Mouse (Mus musculus): ENCODE measurements around the gene Flywch1. TPM values are rescaled to one million over a fixed set of nuclear protein-coding genes. Genes with fewer than 3 reads are reported as not detected.

The Flywch1 gene
- polyA plus RNA-seq (2012; rRNA removed) = 52.1 and 54.6 TPM in 2 replicates

DNA sequence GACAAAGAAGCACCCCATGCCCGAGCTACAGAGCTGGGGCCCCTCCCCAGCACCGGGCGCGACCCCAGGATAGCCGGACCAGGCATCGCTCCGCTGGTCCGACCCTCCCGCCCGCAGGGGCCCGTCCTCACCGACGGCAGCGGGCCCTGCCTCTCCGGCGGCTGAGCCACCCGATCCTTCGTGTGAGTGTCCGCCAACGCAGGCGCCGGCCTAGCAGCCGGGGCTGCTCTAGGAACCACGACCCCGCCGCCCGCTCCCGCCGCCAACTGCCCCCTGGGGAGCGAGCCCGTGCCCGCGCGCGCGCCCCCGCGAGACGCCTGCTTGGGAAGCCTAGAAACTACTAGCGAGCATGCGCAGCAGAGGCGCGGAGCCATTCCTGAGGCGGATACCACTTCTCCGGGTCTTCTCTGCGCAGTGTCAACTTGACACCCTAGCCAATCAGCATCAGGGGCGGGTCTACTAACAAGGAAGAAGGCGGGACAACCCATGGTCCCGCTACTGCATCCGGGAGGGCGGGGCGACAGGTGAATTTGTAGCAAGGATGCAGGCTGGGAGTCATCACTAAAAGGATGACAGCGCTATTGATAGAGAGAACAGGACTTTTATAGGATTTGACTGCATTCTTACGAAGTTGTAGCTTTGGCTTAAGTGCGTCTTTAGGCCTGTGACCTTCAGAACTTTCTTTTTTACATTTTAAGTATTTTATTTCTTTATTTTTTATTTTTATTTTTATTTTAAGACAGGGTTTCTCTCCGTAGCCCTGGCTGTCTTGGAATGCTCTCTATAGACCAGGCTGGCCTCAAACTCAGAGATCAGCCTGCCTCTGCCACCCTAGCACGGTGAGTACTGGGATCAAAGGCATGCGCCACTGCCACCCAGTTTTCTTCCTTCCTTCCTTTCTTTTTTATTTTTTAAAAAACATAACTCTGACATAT is at the start of gene Flywch1:
Flywch1 (minus strand) TSS at position 319 of the 935 bp plus-strand sequence.
- DNase-seq (ENCODE audit: low read depth) = peak; percentile 75

DNA sequence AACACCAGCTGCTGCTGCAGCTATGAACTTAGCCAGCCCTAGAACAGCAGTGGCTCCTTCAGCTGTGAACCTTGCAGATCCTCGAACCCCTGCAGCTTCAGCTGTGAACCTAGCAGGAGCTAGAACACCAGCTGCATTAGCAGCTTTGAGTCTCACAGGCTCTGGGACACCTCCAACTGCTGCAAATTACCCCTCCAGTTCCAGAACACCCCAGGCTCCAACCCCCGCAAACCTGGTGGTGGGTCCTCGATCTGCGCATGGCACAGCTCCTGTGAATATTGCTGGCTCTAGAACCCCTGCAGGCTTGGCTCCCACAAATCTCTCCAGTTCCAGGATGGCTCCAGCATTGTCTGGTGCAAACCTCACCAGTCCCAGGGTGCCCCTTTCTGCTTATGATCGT is 49.3 kb upstream of the Flywch1 start:
- no peak for DNase-seq (ENCODE audit: low read depth)

DNA sequence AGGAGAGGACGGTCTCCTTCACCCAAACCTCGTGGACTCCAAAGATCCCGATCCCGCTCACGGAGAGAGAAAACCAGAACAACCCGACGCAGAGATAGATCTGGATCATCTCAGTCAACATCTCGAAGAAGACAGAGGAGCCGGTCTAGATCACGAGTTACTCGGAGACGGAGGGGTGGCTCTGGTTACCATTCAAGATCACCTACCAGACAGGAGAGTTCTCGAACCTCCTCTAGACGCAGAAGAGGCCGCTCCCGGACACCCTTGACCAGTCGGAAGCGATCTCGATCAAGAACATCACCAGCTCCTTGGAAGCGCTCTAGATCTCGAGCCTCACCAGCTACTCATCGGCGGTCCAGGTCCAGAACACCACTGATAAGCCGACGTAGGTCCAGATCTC is 47.8 kb upstream of the Flywch1 start:
- DNase-seq (ENCODE audit: low read depth) = no peak

DNA sequence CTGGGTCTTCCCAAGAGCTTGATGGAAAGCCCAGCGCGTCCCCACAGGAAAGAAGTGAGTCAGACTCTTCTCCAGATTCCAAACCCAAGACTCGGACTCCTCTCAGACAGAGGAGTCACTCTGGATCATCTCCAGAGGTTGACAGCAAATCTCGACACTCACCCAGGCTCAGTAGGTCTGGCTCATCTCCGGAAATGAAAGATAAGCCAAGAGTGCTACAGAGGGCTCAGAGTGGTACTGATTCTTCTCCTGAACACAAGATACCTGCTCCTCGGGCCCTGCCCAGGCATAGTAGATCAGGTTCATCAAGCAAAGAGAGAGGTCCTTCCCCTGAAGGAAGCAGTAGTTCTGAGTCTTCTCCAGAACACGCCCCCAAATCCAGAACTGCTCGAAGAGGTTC is 47.2 kb upstream of the Flywch1 start:
- no peak for DNase-seq (ENCODE audit: low read depth)

DNA sequence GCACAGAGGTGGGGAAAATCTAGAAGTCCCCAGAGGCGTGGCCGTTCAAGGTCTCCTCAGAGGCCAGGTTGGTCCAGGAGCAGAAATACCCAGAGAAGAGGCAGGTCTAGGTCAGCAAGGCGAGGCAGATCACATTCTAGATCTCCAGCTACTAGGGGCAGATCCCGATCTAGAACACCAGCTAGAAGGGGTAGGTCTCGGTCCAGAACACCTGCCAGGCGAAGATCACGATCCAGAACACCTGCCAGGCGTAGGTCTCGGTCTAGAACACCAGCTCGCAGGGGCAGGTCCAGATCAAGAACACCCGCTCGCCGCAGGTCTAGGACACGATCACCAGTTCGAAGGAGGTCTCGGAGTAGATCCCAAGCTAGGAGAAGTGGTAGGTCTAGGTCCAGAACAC is 44.2 kb upstream of the Flywch1 start:
- DNase-seq (ENCODE audit: low read depth) = no peak

DNA sequence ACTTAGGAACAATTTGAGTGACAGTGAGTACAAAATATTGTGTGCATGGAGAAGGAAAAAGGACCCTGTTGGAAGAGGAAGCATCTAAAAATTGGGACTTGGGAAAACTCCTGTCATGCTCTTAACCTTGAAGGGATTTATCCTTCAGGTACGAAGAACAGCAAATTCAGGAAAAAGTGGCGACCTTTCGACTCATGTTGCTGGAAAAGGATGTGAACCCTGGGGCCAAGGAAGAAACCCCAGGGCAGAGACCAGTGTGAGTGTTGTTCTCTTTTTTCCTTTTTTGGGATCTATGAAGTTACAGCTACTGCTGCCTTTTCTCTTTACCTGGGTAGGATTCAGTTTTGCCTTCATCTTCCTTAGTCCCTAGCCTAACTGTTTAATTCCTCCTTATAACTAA is 36.5 kb upstream of the Flywch1 start:
- no peak for DNase-seq (ENCODE audit: low read depth)

DNA sequence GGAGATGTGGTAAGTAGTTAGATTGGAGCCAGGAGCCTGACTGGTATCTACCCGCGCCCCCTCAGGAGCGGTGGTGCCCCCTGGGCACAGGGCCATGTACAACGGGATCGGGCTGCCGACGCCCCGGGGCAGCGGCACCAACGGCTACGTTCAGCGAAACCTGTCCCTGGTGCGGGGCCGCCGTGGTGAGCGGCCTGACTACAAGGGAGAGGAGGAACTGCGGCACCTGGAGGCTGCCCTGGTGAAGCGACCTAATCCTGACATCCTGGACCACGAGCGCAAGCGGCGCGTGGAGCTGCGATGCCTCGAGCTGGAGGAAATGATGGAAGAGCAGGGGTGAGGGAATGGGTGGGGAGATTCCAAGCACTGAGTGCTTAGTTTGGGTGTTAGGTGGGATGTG is 35.5 kb upstream of the Flywch1 start:
- DNase-seq (ENCODE audit: low read depth) = no peak

DNA sequence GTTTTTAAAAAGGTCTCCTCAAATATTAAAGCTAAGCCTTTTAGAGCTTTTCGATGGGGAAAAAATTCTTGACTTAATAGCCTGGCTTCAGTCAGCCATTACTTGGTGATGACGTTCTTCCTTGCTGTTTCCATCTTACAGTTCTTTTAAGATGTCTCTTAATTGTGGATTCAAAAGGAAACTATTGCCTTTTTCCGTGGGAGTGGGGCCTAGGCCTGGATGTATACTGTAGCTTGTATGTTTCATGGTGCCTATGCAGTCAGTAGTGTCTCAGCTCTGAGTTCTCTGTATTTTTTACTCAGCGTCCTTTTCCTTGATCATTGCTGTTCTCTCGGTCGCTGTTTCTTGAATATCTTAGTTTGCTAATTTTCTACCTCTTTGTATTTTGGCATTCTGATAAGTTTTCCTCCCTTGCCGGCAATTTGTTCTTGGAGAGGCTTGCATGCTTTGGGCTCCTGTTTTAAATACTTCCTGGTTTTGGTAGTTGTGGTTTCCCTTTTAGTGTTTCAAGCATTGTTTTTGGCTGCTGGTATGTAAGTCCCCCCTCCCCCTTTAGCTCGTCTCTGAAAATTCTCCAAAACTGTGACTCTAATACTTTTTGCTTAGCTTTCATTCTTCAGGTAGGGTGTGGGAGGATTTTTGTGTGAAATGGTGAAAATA is 33.2 kb upstream of the Flywch1 start:
- no peak for DNase-seq (ENCODE audit: low read depth)

DNA sequence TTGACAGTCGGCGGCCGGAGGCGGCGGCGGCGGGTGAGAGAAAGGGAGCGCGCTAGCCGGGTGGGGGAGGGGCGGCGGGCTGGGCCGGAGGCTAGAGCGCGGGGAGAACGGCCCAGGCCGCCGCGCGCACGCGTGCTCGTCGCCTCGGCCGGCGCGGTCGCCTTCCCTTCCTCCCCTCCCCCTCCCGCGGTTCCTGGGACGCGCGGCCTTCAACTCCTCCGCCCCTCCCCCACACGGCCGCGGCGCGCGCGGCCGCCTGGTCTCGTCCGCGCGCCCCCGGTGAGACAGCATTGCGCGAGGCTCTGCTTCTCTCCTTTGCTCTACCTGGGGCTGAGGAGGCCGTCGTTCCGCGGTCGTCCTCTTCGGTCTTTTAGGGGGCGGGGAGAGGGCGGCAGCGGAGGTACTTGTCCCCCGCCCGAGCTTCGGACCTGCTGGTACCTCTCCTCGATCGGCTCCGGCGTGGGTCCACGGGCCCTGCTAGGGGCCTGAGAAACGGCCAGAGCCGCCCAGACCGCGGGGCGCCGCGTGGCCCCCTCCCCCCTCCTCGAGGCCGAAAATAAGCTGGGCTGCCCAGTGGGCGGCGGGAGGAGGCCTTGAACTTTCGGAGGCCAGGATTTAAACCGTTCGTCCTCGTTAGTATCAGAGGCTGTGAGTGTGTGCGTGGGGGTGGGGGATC is 32.1 kb upstream of the Flywch1 start:
- DNase-seq (ENCODE audit: low read depth) = no peak

DNA sequence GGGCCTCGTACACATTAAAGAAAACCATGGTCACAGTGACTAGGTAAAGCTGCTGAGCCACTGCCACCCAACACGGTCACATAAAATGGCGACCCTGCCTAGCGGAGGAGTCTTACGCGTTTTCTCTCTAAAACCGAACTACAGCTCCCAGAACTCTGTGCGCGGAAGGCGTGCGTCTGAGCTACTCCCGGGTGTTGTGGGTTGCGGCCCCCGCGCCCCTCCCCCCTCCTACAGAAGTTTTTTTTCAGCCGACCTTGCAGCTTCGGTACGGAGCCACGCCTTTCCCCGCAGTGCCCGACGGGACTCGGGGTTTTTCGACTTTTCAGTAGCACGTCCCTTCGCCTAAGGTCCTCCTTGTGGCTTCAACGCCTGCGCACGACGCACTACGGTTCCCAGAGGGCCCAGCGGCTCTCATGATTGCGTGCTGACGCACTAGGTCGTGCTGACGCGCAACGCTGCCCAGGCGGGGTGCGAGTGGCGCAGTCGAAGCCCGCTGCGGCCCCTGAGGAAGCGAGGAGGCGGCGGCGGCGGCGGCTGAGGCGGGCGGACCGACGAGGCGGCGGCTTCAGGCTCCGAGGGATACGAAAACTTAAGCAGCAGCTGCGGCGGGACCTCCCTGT is 31.5 kb upstream of the Flywch1 start:
- DNase-seq (ENCODE audit: low read depth) = peak; percentile 91

DNA sequence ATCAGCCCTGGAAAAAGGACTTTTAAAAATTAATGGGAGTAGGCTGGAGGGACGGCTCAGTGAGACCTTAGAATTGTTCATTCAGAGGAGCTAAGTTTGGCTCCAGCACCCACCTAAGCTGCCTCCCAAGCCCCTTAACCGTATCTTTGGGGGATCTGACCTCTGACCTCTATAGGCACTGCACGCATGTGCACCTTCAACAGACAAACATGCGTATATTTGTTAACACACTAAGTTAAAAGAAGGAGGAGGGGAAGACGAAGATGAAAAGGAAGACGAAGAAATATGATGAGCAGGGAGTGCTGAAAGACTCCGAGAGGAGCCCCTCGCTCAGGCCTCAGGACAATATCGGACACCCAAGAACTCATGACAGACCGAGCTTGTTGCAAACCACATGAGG is 30.2 kb upstream of the Flywch1 start:
- no peak for DNase-seq (ENCODE audit: low read depth)

DNA sequence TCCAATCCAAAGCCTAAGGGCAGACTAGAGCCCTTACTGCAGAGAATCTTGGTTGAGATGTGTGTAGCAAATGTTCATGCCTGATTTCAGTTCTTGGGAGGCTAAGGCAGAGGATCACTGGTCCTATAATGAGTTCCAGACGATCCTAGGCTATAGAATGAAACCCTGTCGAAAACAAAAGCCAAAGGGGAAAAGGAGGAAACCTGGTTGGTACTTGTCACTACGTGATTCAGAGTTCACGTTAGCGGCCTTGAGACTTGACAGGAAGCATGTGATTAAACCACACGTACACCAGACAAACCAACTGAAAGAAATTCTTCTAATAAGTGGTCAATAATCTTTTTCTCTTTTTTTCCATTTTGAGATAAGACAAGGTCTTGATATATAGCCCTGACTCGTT is 25.9 kb upstream of the Flywch1 start:
- no peak for DNase-seq (ENCODE audit: low read depth)

DNA sequence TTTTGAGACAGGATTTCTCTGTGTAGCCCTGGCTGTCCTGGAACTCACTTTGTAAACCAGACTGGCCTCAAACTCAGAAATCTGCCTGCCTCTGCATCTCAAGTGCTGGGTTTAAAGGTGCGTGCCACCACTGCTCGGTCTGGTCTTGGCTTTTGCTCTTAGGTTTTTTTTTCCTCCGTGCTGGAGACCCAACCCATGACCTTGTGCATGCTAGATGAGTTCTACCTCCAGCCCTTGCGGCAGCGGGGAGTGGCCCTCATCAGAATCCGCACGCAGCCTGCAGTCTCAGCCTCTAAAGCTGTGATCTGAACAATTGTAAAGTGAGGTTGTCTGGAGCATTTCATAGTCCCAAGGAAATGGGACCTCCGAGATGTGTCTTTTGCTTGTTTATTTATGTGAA is 23.9 kb upstream of the Flywch1 start:
- DNase-seq (ENCODE audit: low read depth) = no peak

DNA sequence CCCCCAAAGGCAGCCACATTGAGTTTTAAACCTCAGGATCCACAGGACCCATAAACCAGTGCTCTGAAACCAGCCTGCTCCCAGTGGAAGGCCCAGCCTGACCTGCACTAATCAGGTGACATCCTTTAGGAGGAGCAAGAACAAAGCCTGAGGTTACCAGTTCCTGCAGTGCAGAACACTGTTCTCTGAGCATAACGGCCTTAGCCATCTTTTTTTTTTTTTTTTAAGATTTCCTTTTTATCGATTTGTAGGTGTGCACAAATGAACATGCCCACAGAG is 19.6 kb upstream of the Flywch1 start:
- DNase-seq (ENCODE audit: low read depth) = no peak

DNA sequence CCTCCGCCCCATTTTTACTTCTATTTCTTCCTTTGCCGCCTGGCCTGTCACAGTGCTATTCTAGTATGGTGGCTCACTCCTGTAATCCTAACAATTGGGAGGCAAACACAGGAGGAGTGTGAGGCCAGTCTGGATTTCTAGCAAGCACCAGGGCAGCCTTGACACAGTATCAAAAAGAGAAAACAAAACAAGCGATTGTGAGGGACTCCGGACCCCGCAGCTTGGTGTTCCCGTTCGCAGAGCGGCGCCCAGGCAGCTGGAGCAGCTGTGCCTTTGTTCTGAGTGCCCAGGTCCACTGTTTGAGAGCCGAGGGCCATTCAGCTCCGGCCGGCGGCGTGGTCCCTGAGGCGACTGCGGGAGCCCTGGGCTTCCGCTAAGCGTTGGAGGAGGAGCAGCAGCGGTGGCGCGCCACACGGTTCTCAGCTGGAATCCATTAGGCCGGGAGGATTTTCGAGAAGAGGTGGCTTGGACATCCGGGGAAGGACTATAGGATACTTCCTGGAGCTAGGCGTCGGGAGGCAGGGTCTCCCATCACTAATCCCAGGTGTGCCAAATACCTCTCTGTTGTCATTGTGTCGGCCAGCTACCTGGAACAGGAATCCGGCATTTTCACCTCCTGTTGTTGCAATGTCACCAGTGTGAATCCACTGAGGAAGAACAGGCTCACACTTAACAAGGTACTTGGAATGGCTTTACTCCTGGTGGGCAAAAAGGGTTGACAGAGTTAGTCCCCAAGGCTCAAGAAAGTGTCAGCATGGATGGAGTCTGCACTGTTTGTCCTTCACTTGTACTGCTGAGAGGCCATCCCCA is 19.1 kb upstream of the Flywch1 start, which contains the start of gene Srrm2:
Srrm2 (plus strand) TSS at position 264 of the 810 bp plus-strand sequence.
- DNase-seq (ENCODE audit: low read depth) = no peak

DNA sequence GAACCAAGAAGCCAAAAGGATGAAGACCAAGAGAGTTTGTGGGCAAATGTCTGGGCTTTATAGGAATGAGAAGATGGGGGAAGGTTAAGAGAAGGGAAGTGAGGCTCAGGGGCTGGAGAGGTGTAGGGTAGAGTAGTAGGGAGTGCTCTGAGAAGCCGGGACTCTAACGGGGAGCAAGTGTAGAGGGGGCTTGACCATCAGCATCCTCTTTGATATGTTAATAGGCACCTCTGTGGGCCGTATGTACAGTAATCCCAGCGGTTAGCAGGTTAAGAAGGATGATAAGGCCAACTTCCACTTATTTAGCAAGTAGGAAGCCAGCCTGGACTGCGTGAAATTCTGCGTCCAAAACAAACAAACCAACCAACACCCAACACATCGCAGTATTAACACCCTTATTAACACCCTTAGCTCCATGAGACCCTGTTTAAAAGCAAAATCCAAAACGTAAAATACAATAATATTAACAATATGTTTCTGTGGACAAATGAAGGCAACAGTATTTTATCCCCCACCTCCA is 18.4 kb upstream of the Flywch1 start:
- DNase-seq (ENCODE audit: low read depth) = no peak

DNA sequence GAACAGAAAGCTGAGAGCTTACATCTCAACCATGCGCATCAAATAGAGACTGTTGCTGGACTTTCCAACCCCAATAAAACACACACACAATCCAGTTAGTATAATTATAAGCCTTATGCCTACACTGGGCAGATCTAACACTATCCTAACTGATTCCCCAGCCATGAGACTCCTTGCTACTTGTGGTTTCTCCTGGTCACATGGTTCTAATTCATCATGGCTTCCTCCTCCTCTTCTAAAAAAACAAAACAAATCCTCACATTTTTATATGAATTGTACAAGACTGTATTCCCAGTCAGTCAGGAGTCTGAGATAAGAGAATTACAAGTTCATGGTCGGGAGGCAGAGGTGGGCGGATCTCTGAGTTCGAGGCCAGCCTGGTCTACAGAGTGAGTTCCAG is 17.6 kb upstream of the Flywch1 start:
- no peak for DNase-seq (ENCODE audit: low read depth)

DNA sequence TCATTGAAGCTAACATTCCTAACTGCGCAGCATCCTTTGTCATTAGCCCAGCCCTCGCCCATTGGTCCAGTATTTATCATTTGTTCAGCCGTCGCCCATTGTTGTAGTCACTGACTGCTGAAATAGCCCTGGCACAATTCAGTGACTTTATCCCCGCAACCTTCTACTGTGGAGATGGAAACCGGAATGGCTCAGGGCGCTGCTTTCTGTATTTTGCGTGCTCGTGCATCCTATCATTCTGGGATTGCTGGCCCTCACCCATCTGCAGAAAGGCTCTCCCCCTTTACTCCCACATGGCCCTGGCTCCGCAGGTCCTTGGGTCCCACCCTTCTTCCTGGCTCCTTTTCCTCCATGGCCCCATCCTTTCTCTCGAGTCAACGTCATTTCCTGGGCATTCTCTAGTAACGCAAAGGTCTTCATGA is 15.1 kb upstream of the Flywch1 start:
- no peak for DNase-seq (ENCODE audit: low read depth)

DNA sequence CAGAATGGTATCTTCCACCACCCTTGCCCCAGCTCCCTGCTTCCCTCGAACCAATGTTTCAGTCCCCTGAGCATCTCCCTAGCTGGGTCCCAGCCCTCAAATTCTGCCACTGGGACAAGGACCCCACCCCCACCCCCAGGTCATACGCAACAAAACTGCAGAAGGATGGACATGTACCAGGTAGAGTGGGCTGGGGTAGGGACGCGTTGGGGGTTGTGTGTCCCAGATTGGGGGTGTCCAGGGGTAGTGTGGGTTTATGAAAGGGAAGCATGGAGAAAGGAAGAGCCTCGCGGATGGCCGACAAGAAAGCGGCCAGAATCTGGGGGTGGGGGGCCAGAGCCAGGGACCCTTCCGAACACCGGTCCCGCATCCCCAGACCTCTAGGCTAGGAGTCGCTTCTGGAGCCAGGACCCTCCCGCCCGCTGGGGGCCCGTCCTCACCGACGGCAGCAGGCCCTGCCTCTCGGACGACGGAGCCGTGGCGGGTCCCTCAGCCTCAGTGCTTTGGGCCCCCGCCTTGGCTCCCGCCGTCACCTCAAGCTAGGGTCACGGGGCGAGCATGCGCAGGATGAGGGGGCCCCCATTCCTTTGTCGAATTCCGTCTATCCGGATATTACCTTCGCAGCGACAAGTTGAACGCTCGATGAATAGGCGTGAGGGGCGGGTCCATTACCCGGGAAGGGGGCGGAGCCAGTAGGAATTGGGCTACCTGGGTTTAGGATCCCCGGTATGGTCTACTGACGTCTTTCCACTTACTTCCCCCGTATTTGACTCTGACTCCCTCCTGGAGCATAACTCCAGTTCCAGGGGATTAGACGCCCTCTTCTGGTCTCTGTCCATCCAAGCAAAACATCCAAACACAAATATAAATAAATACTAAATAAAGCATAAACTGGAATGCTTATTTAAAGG is 14.4 kb upstream of the Flywch1 start, which contains the start of gene Flywch2:
Flywch2 (minus strand) TSS at position 521 of the 911 bp plus-strand sequence.
- DNase-seq (ENCODE audit: low read depth) = no peak

DNA sequence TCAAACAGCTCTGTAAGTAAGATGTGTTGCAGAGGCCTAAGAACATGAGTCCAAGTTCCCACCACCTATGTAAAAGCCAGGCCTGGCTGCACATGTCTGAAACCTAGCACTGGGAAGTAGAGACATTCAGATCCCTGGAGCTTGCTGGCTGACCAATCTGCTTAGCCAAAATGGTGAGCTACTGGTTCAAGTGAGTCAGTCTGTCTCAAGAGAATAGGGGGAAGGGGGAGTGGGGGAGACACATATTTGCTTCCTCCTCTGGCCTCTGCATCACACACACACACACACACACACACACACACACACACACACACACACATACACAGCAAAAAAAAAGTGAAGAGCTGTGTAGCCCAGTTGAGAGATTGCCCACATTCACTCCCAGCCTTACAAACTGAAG is 11.9 kb upstream of the Flywch1 start:
- no peak for DNase-seq (ENCODE audit: low read depth)

All from gonadal fat pad, adult 2 months (tissue).